Mouse (Mus musculus): ENCODE measurements around the gene Auts2. TPM values are rescaled to one million over a fixed set of nuclear protein-coding genes. Genes with fewer than 3 reads are reported as not detected.

Auts2 gene
- polyA plus RNA-seq, 1 experiment from 2014 or later = 34.0 TPM

DNA sequence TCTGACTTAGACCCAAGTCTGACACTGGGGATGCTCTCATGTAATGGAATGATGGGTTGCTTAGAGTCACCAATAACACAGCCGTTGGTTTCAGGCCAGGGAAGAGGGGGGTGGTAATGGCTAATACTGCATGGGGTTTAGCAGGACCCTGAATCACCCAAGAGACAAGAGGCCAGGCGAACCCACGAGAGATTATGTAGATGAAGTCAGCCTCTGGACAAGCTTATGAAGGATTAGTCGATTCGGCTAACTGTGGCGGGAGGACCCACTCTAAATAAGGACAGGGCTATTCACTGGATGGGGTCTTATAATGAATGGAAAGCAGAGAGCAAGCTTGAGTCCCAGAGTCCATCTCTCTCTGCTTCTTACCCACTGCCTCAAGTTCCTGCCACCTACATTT is 1084.4 kb downstream of the Auts2 start:
- Histone ChIP-seq H3K4me1 (no peaks in the 10 kb centered on the region), H3K27me3 (no peaks in the 10 kb centered on the region), H3K4me3 (no peak overlapping the region), H3K9me3 (no peaks in the 10 kb centered on the region), H3K4me2 (no peak overlapping the region), H3K27ac (no peak overlapping the region), H3K9ac (no peak overlapping the region), H3K36me3 (peaks cover 84% of the 10 kb centered on the region)
- WGBS = 86% methylated on average over 6 of the region's 6 CpGs
- ATAC-seq (ENCODE audit: insufficient number of reproducible peaks, low FRiP score, low TSS enrichment, low read depth) = no peak

DNA sequence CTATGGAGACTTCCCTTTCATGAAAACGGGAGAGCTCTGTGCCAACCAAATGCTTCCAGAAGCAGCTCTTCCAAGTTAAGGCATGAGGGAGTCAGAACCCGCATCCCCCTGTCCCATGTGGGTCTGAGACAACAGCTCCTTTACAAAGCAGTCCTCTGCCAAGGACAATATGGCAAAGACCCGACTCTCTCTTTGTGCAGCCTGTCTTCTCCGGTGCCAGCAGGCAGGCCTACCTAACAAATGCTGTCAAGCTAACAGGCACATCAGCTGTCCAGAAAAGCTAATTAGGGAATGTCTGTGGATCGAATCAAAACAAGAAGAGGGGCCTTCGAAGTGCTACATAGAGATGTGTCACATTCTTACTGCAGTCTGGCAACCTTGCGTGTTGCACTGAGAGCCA is 1085.1 kb downstream of the Auts2 start:
- Histone ChIP-seq H3K4me3 (no peak overlapping the region), H3K9me3 (no peaks in the 10 kb centered on the region), H3K36me3 (peaks cover 82% of the 10 kb centered on the region), H3K4me2 (no peak overlapping the region), H3K27me3 (no peaks in the 10 kb centered on the region), H3K27ac (no peak overlapping the region), H3K9ac (no peak overlapping the region), H3K4me1 (no peaks in the 10 kb centered on the region)
- 86% methylated on average over 7 of the region's 7 CpGs for WGBS
- no peak for ATAC-seq (ENCODE audit: insufficient number of reproducible peaks, low FRiP score, low TSS enrichment, low read depth)

DNA sequence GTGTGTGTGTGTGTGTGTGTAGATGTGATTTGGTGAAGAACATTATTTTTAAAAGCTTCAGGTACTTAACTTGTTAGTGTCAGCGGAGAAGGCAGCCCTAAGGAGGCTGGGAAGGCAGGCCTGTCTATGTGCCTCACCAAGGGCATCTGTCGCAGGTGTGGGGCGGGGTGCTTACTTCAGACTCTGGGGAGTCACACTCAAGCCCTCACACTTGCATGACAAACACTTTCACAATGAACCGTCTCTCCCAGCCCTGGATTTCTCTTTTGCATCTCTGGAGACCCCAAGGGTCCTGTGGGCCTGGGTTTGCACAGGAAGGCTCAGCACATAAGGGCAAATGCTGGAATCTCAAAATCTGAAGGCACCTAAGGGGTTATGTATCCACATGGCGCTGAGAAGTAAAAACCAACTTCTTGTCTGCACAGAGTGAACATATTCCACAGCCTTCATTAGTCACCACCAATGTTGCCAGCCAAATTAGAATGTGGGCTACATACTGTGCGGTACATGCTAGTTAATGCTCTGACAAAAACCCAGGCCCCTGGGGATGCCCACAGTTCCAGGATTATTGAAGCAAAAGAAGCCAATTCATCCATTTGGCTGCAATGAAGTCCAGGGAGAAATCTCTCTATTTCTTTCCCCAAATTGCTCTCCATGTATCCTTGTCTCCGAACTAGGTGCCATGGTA is 1093.8 kb downstream of the Auts2 start:
- Histone ChIP-seq H3K4me3 (no peak overlapping the region), H3K9ac (no peak overlapping the region), H3K27me3 (no peaks in the 10 kb centered on the region), H3K4me1 (no peaks in the 10 kb centered on the region), H3K4me2 (no peak overlapping the region), H3K9me3 (no peaks in the 10 kb centered on the region), H3K36me3 (peaks cover 95% of the 10 kb centered on the region), H3K27ac (no peak overlapping the region)
- ATAC-seq (ENCODE audit: insufficient number of reproducible peaks, low FRiP score, low TSS enrichment, low read depth) = no peak
- WGBS = 90% methylated on average over 7 of the region's 7 CpGs

DNA sequence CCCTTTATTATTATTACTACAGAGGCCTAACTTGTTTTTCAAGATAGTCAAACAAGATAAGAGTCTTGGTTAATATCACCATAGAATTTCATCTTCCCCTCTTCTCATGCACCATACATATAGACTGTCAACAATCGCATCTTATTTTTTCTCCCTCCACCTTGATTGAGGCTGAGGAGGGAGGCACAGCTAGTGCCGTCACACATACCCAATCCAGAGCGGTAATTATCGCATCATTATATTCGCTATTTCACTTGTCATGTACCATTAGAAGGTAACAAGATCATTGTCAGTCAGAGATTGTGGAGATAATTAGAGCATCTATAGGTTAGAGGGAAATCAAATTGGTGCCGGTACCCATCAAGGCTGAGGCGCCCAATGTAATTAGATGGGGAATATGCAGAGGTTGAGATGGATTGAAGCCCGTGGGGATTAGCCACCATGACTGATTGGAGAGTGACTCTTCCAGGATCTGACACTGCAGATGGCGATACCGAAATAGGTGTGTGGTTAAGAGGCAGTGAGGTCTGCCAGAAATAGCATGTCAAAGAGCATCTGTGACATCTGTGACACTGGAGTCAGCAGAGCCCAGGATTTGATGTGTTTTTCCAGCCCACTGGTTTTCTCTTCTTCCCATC is 1107.8 kb downstream of the Auts2 start:
- H3K9me3 ChIP-seq = no peaks in the 10 kb centered on the region
- no peak overlapping the region for H3K9ac ChIP-seq
- ATAC-seq (ENCODE audit: insufficient number of reproducible peaks, low FRiP score, low TSS enrichment, low read depth) = no peak
- H3K4me1 ChIP-seq = 0 out of 2 replicates have a peak, but pooled peaks cover 3% of the 10 kb centered on the region
- WGBS = 88% methylated on average over 10 of the region's 10 CpGs
- H3K4me3 ChIP-seq = no peak overlapping the region
- H3K27me3 ChIP-seq = no peaks in the 10 kb centered on the region
- no peak overlapping the region for H3K4me2 ChIP-seq
- H3K27ac ChIP-seq = no peak overlapping the region
- H3K36me3 ChIP-seq = peaks cover 33% of the 10 kb centered on the region

DNA sequence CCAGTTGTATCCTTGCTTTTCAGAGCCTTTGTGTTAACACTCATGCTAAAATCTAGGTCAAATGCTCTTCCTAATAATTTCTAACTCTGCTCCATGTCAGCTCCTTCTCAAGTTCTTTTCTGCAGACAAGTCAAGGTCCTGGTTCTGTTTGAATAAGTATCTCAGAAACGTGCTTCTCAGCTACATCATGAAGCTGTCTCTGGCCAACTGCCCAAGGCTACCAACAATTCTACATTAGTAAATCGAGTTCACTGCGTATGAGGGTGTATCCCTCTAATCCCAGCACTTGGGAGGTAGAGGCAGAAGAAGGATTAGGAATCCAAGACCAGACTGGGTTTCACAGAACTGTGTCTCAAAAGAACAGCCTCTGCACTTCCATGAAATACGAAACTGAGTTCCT is 1109.9 kb downstream of the Auts2 start:
- 86% methylated on average over 4 of the region's 4 CpGs for WGBS
- 0 out of 2 replicates have a peak, but pooled peaks cover 3% of the 10 kb centered on the region for H3K4me1 ChIP-seq
- H3K9ac ChIP-seq = no peak overlapping the region
- H3K9me3 ChIP-seq = no peaks in the 10 kb centered on the region
- H3K27me3 ChIP-seq = no peaks in the 10 kb centered on the region
- H3K4me3 ChIP-seq = no peak overlapping the region
- H3K36me3 ChIP-seq = peaks cover 14% of the 10 kb centered on the region
- no peak for ATAC-seq (ENCODE audit: insufficient number of reproducible peaks, low FRiP score, low TSS enrichment, low read depth)
- H3K27ac ChIP-seq = no peak overlapping the region
- H3K4me2 ChIP-seq = no peak overlapping the region

DNA sequence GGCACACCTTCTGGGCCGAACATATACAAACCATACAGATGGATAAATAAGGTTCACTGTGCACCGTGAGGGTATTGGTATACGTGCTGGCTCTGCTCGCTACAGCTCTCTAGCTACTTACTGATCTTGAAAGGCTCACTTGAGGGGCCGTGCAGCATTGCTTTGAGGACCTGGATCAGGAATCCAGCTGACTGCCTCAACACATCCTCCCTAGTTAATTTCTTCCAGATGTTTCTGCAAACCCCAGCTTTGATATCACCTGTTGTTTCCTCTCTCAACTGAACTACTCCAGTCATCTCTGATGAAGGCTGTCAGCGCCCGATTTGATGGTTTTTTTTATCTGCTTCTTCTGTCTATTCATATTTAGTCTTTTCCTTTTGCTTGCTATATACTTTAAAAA is 1111.2 kb downstream of the Auts2 start:
- no peak overlapping the region for H3K4me2 ChIP-seq
- H3K27ac ChIP-seq = no peak overlapping the region
- H3K36me3 ChIP-seq = peaks cover 9% of the 10 kb centered on the region
- no peak for ATAC-seq (ENCODE audit: insufficient number of reproducible peaks, low FRiP score, low TSS enrichment, low read depth)
- no peak overlapping the region for H3K4me3 ChIP-seq
- H3K27me3 ChIP-seq = no peaks in the 10 kb centered on the region
- no peaks in the 10 kb centered on the region for H3K9me3 ChIP-seq
- no peak overlapping the region for H3K9ac ChIP-seq
- H3K4me1 ChIP-seq = peaks cover 6% of the 10 kb centered on the region; the same call in 1 of the 2 replicates
- 37% methylated on average over 7 of the region's 7 CpGs for WGBS

DNA sequence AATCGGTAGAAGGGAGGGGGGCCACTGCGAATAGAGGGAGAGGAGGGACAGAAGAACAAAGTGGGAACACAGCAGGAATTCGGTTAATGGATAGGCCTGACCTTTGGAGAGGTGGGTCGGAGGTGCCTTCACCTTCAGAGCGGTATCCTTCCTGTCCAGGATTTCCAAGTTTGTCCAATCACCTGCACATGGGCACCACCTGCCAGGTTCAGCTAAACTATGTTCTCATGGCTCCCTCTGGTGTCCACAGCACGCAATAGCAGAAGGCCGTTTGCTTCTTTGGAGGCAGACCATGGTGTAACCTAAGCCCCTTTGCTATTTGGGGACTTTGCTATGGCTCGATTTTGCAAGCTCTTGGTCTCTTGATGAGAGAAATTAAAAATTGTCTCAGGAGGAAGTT is 1113.0 kb downstream of the Auts2 start:
- ATAC-seq (ENCODE audit: insufficient number of reproducible peaks, low FRiP score, low TSS enrichment, low read depth) = no peak

DNA sequence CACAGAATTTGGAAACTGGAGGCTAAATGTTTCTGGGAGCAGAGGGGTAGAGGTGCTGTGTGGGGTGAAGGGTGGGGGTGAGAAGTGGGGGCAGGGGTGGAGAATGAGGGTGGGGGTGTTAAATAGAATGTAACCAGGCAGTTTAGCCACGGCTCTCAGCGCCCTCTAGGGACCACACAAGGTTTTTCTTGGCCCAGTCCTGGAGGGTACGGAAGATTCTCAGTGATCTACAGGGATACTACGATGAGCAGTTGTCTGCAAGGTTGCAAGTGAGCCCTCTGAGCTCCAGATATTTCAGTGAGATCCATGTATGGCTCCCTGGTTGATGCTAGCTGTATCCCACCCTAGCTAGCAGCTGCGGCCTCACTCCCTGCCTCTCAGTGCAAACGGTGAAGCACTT is 1113.6 kb downstream of the Auts2 start:
- Histone ChIP-seq H3K4me1 (peaks cover 6% of the 10 kb centered on the region; the same call in 1 of the 2 replicates), H3K27me3 (no peaks in the 10 kb centered on the region), H3K27ac (no peak overlapping the region), H3K9ac (no peak overlapping the region), H3K36me3 (no peaks in the 10 kb centered on the region), H3K4me2 (no peak overlapping the region), H3K9me3 (no peaks in the 10 kb centered on the region), H3K4me3 (no peak overlapping the region)
- ATAC-seq (ENCODE audit: insufficient number of reproducible peaks, low FRiP score, low TSS enrichment, low read depth) = no peak
- 59% methylated on average over 6 of the region's 6 CpGs for WGBS

More for the DNA sequence above, 1113.0 kb downstream of the Auts2 start:
- H3K4me2 ChIP-seq = no peak overlapping the region
- H3K9ac ChIP-seq = no peak overlapping the region
- no peaks in the 10 kb centered on the region for H3K9me3 ChIP-seq
- peaks cover 6% of the 10 kb centered on the region; the same call in 1 of the 2 replicates for H3K4me1 ChIP-seq
- no peak overlapping the region for H3K27ac ChIP-seq
- H3K4me3 ChIP-seq = no peak overlapping the region
- no peaks in the 10 kb centered on the region for H3K27me3 ChIP-seq
- H3K36me3 ChIP-seq = no peaks in the 10 kb centered on the region
- 26% methylated on average over 8 of the region's 8 CpGs for WGBS

DNA sequence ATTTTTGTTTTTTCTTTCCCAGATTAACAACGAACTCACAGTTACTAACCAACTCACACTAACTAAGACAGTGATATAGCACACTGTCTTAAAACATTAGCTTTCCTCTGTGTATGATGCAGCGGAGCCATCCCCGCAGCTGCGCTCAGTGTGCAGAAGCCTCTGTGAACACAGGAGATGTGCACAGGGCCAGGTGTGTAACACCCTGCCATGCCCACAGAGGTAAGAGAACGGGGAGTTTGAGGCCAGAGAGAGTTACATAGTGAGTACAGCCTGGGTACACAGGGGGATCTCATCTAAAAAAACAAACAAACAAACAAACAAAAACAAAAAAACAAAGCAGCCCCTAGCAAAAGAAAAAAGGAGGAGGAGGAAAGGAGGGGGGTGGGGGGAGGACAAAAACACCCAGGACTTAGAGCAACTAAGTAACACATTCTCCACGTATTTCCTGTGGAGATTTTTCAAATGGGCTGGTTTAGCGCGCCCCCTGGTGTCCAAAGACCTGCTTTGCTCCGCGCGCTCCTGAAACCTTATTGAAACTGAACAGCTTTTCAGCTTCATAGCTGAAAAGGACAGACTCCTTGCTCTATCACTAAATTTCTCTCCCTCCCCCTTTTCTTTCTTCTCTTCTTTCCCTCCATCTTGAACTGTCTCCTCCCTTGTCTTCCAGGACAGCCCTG is 1115.3 kb downstream of the Auts2 start:
- 35% methylated on average over 11 of the region's 11 CpGs for WGBS
- H3K9ac ChIP-seq = no peak overlapping the region
- H3K9me3 ChIP-seq = no peaks in the 10 kb centered on the region
- ATAC-seq (ENCODE audit: insufficient number of reproducible peaks, low FRiP score, low TSS enrichment, low read depth) = no peak
- H3K4me1 ChIP-seq = peaks cover 6% of the 10 kb centered on the region; the same call in 1 of the 2 replicates
- H3K27ac ChIP-seq = no peak overlapping the region
- no peaks in the 10 kb centered on the region for H3K36me3 ChIP-seq
- H3K27me3 ChIP-seq = no peaks in the 10 kb centered on the region
- no peak overlapping the region for H3K4me2 ChIP-seq
- no peak overlapping the region for H3K4me3 ChIP-seq

DNA sequence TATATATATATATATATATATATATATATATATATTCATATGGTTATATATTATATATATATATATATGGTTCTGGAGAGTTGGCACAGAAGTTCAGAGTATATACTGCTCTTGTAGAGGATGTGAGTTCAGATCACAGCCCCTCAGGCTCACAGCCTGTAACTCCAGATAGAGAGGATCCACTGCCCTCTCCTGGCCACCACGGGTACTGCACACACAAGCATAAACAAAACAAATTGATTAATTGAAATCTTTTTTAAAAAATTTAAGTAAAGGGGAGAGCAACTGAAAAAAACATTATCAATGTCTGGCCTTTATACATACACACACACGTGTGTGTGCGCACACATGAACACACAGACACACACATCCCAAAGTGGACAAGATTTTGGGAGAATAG is 1120.4 kb downstream of the Auts2 start:
- WGBS = 76% methylated on average over 3 of the region's 3 CpGs
- no peaks in the 10 kb centered on the region for H3K9me3 ChIP-seq
- H3K4me2 ChIP-seq = no peak overlapping the region
- H3K9ac ChIP-seq = no peak overlapping the region
- peaks cover 1% of the 10 kb centered on the region; the same call in 1 of the 2 replicates for H3K4me1 ChIP-seq
- no peaks in the 10 kb centered on the region for H3K27me3 ChIP-seq
- H3K4me3 ChIP-seq = no peak overlapping the region
- no peak overlapping the region for H3K27ac ChIP-seq
- H3K36me3 ChIP-seq = no peaks in the 10 kb centered on the region
- ATAC-seq (ENCODE audit: insufficient number of reproducible peaks, low FRiP score, low TSS enrichment, low read depth) = no peak

DNA sequence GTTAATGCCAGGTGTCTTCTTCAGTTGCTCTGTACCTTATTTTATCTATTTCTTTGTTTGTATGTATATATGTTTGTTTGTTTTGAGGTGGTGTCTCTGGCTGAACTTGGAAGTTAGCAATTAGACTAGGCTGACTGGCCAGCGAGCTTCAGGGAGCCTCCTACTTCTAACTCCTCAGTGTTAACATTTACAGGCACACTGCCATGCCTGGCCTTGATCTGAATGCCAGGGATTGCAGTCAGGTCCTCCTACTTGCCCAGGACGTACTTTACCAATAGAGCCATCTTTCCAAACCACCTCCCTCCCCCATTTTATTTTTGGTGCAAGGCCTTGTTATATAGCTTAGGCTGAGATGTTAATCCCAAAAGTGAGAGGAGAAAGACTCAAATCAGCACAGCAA is 1122.7 kb downstream of the Auts2 start:
- 69% methylated on average over 2 of the region's 2 CpGs for WGBS
- Histone ChIP-seq H3K27me3 (no peaks in the 10 kb centered on the region), H3K9me3 (no peaks in the 10 kb centered on the region), H3K4me3 (no peak overlapping the region), H3K27ac (no peak overlapping the region), H3K4me2 (no peak overlapping the region), H3K9ac (no peak overlapping the region), H3K4me1 (no peaks in the 10 kb centered on the region), H3K36me3 (no peaks in the 10 kb centered on the region)
- no peak for ATAC-seq (ENCODE audit: insufficient number of reproducible peaks, low FRiP score, low TSS enrichment, low read depth)

DNA sequence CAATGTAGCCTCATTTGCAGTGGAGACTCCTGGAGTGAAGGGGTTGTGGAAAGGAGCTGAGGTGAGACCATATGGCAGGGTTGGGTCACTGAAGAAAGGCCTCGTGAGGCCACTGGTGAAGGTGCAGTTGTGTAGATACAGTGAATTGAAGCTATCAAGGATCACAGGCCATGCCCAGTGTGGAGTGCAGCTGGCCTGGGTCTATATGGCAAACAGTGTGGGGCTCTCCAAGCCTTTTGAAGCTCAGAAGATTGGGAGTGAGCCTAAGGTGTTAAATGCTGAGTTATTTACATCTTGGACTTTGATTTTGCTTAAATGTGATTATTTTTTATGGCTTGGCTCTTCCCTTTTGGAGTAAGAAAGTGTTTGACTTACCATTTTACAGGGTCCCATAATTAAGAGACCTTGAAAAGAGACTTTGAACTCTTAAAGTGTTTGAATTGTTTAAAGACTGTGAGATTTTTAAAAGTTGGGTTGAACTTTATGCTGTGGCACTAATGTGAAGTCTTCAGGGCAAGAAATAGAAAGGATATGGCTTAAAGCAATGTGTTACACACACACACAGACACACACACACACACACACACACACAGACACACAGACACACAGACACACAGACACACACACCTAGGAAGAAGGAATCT is 1127.1 kb downstream of the Auts2 start:
- Histone ChIP-seq H3K4me3 (no peak overlapping the region), H3K36me3 (no peaks in the 10 kb centered on the region), H3K27ac (no peak overlapping the region), H3K4me2 (no peak overlapping the region), H3K9me3 (no peaks in the 10 kb centered on the region), H3K27me3 (no peaks in the 10 kb centered on the region), H3K9ac (no peak overlapping the region), H3K4me1 (no peaks in the 10 kb centered on the region)
- WGBS = 44% methylated on average over 1 of the region's 1 CpGs
- ATAC-seq (ENCODE audit: insufficient number of reproducible peaks, low FRiP score, low TSS enrichment, low read depth) = no peak

Data from limb, embryonic 15.5 days (tissue).